Mouse (Mus musculus): Measurements from ENCODE around the gene Glrx5.
A peak's percentile ranks its signal among the peaks of the same experiment; 100 is the strongest.

Gene Glrx5

DNA sequence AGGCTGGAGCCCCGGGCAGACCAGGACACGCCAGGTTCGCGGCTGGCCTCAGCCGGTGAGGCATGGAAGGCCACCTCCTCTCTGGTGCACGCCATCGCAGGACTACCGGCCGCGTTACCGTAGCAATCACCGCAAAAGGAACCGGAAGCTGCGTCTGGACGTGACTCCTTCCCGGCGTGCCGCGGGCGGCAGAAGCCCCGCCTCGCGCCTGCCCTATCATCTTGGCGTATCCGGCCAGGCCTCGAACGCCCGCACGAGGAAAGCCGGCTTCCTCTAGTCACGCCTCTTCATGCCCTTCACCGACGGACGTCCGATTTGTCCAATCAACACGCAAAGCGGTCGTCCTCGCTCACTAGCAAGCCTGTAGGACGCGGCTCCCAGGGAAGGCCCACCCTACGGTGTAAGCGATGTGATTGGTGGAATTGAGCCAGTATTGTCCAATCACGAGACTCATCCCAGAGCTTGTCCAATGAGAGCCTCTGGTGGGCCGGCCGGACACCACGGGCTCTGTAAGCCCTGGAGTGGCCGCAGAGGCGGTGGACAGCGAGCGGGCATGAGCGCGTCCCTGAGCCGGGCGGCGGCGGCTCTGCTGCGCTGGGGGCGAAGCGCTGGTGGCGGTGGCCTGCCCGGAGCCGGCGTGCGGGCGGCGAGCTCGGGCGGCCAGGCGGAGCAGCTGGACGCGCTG is at the start of gene Glrx5:
Glrx5 (plus strand) TSS at position 542 of the 685 bp plus-strand sequence.
- DNase-seq, result peak; percentile 98 to 99

DNA sequence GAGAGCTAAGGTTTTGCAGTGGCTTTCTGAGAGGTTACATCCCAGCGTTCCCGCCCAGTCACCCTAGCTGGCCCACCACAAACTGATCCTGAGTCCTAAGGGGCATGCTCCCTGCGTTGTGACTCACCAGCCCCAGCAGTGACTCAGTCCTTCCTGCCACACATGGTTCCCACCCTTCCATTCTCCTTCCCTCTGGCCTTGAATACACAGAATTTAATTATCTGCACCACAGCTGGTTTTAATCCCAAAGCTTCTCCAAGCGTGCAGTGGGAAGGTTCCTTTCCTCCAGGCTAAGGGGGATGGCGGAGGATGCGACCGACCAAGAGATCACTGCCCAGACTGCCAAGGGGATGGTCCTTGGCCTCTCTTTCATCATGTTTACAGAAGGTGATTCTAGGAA is 49.0 kb upstream of the Glrx5 start:
- no peak for DNase-seq

DNA sequence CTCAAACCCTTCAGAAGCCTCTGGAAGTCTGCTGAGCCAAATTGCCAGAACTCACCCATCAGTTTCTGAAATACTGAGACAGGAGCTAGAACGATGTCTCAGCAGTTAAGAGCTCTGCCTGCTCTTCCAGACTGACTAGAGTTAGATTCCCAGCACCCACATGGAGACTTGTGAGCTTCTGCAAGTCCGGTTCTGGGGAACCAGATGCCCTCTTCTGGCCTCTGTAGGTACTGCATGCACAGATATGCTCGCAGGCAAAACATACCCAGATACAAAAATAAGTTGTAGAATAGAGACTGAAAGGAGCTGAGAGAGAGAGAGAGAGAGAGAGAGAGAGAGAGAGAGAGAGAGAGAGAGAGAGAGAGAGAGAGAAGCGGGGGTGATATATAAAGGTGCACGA is 47.4 kb upstream of the Glrx5 start:
- DNase-seq, result no peak

DNA sequence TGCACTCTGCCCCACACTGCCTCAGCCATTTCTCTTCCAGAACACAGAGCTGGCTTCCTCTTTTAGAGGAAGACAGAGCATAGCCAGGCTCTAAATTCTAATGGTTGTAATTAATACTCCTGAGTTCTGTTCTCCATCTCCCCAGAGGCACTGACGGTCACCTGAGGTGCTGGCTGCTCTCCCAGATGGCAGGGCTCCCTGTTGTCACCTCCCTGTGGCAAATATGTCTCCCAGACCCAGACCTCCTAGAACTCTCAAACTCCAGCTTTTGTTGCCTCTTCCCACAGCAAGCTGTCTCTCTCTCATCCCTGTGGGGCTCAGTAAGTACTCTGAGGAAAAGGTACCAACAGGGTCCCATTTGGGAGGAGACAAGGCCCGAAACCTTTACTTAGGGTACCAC is 46.5 kb upstream of the Glrx5 start:
- DNase-seq, result no peak

DNA sequence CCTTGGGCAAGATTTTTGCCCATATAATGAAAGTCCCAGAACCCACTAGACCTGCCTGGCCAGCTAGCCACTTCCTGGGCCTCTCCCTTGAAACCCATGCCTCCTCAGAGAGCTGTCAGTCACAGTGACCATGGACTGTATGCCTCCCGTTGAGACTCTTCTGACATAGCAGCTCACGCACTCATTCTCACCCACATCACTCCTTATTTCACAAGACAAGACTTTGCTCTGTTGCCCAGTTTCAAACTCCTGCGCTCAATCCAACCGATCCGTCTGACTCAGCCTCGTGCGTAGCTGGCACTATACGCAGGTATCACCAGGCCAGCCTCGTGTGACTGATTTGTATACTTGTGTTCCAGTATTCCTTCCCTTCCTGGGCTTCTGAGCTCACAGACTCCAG is 45.7 kb upstream of the Glrx5 start:
- DNase-seq, result no peak

DNA sequence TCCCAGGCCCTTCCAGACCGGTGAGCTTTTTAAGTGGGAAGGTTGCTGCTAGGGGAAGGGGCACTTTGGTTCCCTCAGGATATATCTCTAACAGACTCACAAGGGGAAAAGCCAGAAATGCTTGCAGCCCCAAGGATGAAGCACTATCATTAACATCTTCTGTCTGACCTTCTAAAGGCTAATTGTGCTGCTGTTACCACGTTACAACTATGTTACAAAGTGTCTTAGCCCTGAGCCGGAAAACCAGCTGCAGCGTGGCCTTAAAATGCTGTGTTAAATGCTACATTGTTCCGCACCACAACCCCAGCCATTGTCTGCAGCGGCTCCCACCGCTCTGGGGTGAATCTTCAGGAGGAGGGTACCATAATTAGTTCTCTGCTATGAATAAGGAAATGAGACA is 44.6 kb upstream of the Glrx5 start:
- no peak for DNase-seq

DNA sequence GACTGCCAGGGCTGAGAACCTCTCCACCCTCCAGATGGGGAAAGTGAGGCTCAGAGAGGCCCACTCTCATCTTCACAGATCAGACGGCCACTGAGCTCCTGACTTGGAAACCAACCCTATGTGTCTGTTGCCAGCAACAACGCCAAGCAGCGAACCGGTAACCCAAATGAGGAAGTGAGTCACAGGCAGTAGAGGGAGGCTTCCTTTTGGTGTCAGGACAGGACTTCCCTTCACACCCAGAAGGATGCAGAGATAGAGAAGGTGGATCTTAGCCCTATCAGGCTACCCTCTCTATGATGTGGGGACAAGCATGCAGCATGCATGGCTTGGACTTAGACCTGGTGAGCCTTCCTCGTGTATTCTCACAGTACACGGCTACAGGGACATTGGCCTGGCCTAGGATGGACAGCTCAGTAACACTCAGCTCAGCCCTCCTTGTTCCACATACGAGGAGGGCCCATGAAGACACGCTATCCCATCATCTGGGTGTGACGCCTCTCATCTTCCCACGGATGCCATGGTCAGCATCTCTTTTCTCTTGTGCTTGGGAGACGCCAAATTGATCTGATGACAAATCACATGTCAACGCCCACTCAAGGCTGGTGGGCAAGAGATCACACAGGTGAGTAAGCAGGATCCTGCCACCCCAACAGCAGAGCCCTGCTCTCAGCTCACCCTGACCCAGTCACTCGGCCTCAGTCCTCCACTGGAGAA is 41.6 kb upstream of the Glrx5 start:
- DNase-seq, result no peak

DNA sequence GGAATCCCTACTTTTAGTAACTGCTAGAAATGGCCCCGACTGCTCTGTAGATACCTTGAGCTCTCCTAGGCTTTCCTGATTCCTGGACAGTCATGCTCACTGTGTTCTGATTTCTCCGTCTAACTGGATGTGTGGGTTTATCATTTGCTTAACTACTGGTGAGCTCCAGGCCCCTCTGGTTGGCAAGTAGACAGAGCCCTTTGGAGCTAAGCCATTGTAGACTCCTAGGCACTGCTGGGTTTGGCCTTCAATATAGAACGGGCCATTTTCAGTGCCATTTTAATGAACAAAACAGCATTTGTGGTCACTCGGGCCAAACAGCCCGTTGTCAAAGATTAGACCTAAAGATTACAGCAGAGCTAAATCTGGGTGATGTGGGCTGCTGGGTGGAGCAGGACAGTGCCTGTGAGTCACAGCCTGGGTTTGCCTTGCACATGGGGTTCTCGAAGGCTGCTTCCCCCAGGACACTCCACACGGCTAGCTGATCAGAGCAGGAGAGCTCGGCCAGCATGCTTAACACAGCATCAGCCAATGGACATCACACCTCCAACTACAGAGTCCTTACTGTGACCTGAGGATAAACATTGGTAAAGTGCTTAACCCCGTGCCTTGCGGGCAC is 40.3 kb upstream of the Glrx5 start:
- peak in 1 of 2 experiments; percentile 28 for DNase-seq

DNA sequence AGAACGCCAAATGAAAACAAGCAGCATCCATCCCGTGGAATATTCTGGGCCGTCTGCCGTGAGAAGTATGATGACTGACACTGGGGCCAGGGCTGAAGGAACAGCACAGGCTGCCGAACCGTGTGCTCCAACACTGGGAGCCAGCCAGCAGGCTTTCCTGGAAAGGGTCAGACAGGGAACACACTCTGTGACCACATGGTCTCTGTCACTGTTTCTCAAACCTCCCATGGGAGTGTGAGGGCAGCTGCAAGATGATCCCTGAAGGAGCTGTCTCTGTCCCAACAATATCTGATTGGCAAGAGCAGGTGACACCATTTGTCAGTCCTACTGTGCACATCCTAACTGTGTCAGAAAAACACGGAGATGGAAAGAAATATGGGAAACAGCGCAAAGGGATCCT is 39.6 kb upstream of the Glrx5 start:
- peak; percentile 44 to 67 for DNase-seq

DNA sequence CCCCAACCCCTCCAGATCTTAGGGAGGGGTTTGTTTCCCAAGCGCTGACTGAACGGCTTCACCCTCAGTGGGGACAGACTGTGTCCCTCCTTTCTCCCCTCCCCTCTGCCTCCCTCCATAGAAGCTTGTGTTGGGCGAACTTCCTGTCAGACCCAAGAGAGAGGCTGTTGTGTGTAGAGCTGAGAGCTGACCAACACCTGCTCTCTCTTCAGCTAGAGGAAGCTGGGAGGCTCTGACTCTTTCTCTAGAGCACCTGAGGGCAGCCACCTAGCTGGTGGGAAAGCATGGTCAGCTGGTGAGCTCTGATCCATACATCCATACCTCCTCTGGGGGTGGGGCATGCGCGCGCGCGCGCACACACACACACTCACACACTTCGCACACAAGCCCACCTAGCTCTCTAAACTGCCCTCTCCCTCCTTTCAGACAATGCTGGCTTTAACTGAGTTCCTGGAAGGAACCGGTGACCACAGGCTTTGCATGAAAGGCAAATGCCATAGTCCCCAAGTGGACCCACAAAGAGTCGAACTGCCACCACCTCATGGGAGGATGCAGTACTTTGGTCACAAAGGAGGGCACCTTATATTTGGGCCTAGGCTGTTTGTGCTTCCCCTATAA is 37.1 kb upstream of the Glrx5 start:
- no peak for DNase-seq

DNA sequence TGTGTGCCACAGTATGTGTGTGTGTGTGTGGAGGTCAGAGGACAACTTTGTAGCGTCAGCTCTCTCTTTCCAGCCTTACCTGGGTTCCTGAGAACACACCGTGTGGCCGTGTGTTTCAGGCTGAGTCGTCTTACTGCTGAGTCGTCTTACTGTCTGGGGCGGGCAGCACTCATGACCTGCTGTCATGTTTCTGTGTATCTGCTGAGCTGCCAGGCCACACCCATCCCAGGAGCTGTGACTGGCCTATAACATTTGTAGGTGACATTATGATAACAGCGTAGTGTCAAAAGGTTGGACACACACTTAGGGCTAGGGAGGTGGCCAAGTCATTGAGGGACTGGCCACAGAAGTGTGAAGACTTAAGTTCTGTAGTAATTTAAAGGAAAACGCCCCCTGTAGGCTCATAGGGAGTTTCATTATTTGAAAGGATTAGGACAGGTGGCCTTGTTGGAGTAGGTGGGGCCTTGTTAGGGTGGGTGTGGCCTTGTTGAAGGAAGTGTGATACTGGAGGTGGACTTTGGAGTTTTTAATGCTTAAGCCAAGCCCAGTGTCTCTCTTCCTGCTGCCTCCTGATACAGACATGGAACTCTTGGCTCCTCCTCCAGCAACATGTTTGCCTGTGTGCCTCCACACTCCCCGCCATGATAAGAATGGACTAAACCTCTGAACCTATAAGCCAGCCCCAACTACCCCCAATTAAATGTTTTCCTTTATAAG is 36.3 kb upstream of the Glrx5 start:
- no peak for DNase-seq

DNA sequence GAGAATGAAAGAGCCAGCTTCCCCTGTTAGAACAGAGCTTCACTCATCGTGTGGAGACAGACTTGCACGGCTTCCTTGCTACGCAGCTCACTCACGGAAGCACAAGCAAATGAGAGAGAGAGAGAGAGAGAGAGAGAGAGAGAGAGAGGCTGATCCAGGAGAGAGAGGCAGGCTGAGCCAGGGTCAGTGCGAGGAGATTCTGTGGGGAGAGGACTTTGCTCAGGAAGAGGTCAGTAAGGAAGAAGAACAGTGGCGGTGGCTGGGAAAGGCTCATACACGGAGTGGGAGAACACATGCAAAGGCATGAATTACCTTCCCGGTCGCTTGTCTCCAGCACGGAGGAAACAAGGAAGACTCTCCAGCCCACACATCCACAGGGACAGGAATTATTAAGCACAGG is 35.3 kb upstream of the Glrx5 start:
- DNase-seq, result no peak

DNA sequence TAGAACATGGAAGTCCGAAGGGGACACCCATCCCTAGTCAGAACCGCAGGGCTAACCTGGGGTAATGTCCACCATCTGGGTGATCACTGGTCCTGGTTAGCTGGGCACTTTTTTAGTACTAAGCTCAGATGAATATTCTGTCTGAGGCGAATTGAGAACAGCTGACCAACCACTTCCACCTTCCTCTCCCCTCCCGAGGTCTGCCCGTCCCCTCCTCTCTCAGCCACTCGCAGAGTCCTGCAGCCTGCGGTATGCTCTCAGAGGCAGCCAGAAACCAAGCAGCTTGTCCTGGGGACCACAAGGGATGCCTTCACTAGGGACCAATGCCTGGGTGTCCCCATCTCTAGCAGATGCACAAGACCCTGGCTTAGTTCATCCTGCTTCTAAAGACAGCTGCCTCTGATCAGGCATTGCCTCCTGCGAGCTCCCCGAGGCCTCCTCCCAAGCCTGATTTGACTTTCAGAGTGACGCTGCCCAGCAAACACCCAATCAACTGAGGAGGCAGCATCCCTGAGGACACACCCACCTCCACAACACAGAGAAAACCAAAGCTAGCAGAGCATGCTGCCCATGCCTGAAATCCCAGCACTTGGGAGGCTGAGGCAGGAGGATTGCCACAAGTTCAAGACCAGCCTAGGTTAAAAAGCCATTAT is 34.7 kb upstream of the Glrx5 start:
- no peak for DNase-seq

DNA sequence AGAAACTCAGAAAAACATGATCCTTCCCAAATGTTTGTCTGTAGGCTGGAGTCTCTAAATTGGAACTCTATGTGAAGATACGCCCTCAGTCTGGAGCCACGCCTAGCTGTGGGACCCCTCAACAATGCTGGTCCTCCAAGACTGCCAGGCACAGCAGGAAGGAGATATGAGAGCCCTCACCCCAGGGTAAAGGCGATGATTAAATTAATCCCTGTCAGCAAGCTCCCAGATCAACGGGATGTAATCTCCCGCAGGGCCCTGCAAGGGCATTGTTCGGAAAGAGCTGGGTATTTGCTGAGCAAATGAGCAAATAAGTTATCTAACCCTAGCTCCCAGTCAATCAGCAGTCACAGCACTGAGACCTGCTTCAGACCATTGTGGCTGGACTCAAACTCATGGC is 33.9 kb upstream of the Glrx5 start:
- no peak for DNase-seq

DNA sequence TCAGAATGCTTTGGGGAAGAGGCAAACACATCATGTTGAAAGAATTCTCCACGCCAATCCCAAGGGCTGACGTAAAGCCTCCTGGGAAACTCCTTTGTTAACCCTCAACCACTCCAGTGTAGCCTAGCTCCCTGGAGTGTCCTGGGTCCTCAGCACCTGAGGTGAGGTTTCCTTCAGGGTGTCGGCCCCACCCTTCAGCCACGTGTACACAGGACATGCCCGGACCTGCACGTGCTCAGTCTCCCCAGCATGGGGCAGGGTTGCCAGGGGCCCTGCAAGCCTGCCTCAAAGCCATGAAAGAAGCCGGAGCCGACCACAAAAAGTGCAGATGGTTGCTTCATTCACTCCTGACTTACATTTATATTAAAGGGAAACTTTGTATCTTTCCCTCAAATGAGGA is 33.3 kb upstream of the Glrx5 start:
- no peak for DNase-seq

DNA sequence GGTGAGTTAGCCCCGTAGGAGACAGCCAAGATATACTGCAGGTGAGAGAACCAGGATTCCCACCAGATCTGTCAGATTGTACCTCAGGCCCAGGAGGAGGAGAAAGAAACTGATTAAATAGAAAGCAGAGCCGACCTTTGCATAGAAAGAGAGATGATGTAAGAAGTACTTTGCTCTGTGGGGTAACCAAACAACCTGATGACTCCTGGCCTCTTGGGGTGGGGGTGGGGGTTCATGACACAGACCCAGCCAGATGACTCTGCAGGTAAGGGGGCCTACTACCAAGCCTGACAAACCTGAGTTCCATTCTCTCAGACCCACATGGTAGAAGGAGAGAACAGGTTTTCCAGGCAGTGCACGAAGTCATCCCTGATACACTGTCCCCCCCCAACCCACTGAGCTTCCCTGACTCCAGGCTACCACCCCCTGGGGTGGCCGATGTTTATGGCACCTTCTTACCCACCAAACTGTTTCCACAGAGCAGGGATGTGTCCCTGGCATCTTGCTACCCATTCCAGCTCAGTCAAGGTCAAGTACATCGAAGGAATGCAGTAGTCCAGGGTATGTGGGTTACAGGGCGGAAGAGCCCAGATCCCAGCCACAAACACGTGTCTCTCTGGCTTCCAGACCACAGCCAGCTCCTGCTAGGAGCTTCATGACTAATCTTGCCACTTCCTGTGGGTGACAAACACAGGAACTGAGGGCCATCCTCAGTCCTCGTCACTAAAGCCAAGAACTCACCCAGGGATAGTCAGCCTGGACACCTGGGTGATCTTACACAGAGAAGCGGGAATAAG is 31.8 kb upstream of the Glrx5 start:
- DNase-seq, result no peak

DNA sequence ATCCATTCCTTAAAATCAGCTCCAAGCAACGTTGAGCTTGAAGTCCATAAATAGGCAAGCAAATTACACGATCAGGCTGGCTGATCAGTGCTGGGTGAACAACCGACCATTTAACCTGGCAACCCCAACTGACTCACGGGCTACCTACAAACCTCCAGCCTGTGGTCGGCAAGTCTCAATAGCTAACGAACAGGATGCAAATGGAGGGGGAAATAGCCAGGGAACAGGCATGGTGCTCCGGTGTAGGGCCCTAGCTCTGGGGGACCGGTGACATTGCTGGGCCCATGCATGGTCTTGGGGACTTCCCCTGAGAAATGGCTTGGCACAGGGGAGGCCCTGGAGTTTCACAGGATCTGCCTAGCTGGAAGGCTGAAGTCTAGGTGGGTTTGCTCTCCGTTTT is 31.2 kb upstream of the Glrx5 start:
- no peak for DNase-seq

DNA sequence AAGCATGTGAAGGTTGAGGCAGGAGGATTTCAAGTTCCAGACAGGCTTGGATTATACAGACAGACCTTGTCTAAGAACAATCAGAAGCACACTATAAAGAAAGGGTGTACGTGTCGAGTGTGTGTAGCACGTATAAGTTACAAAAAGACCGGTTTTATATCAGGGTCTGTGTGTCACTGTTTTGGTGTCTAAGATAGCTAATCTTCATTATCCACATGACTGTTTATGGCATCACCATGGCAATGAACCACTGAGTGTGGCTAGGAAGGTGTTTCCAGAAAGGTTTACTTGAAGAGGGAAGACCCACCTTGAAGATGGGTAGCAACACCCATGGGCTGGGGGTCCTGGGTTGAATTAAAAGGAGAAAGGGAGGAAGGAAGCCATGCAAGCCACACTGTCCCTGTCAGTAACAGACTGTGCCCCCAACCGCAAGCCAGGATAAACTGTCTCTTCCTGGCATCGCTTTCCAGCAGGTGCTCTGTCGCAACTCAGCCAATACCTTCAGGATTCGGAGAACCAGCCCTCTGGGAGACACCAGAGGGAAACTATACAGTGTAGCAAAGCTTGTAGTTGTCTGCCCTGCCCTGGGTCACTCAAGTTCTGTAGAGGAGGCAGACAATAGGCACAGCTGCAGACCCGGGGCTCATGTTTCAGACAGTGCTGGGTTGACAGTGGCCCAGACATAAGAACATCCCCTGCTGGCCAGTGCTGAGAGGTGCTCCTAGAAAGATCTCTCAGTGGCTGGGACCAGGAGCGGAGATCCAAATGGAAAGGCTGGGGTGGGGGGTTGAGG is 30.0 kb upstream of the Glrx5 start:
- DNase-seq, result no peak

DNA sequence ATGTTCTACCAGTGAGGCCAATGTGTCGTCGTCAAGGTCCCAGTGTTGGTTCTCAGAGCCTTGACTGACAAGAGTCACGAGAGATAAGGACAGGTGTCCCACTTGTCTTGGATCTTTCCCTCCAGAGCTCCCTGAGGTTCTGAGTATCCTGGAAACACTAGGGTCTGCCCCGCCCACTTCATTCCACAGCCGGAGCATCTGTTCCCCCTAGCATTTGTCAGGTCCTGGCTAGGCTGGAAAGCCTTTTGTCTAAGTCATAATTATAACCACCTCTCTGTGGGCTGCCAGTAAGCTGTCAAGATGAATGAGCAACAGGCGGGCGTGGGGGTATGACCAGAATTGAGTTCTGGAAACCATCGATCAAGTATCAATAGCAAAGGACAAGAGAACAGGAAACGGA is 29.3 kb upstream of the Glrx5 start:
- DNase-seq, result no peak

DNA sequence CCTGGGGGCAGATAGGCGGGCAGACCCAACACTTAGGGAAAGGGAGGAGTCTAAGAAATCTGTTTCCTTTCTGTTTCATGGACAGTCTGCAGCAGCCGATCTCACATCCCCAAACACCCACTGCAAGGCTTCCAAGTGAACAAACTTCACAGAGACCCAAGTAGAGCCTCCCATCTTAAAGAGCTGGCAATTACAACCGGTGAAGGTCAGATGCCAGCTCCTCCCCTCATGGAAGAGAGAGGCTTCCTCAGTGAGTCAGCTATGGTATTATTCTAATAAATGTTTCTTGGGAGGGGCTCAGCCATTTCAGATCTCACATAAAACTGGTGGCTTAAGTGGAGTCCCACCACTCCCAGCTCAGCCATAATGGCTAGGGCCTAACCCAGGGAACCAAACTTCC is 28.8 kb upstream of the Glrx5 start:
- DNase-seq, result no peak
